Mouse (Mus musculus) liver, postnatal 0 days (tissue): Measurements from ENCODE around the gene Cfap58. TPM values are rescaled to one million over a fixed set of nuclear protein-coding genes. Genes with fewer than 3 reads are reported as not detected.

Source experiments
- ATAC-seq: fragments of 200-750 bp; cut with Nextera tagmentation; 2 replicates; pipeline ENCODE4 v1.8.0; 2017; ENCODE audit warnings: mild to moderate bottlenecking, moderate library complexity
- DNase-seq: peaks from one replicate; pipeline ENCODE4 v3.0.0-alpha.2; 2016
- H3K27ac ChIP-seq: fragments of 300-500 bp; sonication (generic); 2 replicates; pipeline ENCODE4 v1.5.1; 2014; ENCODE audit warnings: antibody characterized with exemption, moderate library complexity, mild to moderate bottlenecking, low read depth
- H3K27me3 ChIP-seq: fragments of 300-500 bp; sonication (generic); 2 replicates; pipeline ENCODE4 v1.6.1; 2014; ENCODE audit warnings: low read length, control low read depth, mixed read lengths; ENCODE audit not compliant: insufficient read depth
- H3K36me3 ChIP-seq: fragments of 300-500 bp; sonication (generic); replicated peaks from 2 replicates; pipeline ENCODE4 v1.6.1; 2014; ENCODE audit warnings: mild to moderate bottlenecking, control low read depth, low read length, moderate library complexity, mixed read lengths; ENCODE audit not compliant: insufficient read depth
- H3K4me1 ChIP-seq: fragments of 300-500 bp; sonication (generic); 2 replicates; pipeline ENCODE4 v1.6.1; 2014; ENCODE audit warnings: antibody characterized with exemption, mild to moderate bottlenecking, control low read depth; ENCODE audit not compliant: insufficient read depth
- H3K4me2 ChIP-seq: fragments of 300-500 bp; sonication (generic); 2 replicates; pipeline ENCODE4 v1.6.1; 2014; ENCODE audit warnings: low read depth, mild to moderate bottlenecking, low read length, moderate library complexity, mixed read lengths
- H3K4me3 ChIP-seq: fragments of 300-500 bp; sonication (generic); 2 replicates; pipeline ENCODE4 v1.5.1; 2014; ENCODE audit warnings: low read depth, low read length
- H3K9ac ChIP-seq: fragments of 300-500 bp; sonication (generic); replicated peaks from 2 replicates; pipeline ENCODE4 v1.6.1; 2014; ENCODE audit warnings: mild to moderate bottlenecking, moderate library complexity
- H3K9me3 ChIP-seq: fragments of 300-500 bp; sonication (generic); 2 replicates; pipeline ENCODE4 v1.6.1; 2016; ENCODE audit warnings: mild to moderate bottlenecking, control low read depth, low read length, mixed read lengths
- CTCF ChIP-seq: sonication (generic); IDR thresholded peaks from 2 replicates; pipeline ENCODE4 v1.5.1; 2016; ENCODE audit warnings: antibody characterized with exemption, low read depth
- EP300 ChIP-seq: IDR thresholded peaks from 2 replicates; pipeline ENCODE4 v1.6.1; 2016; ENCODE audit warnings: antibody characterized with exemption, low read depth, mild to moderate bottlenecking
- WGBS: fragments of 180-500 bp; shearing (Covaris S2); extraction: QIAGEN DNeasy Blood & Tissue Kit; methylation state at CpG from one replicate; pipeline ENCODE4 v1.1.7; 2014; ENCODE audit not compliant: insufficient replicate concordance; 5-methylcytosine and 5-hydroxymethylcytosine counted together
- polyA plus RNA-seq: library from polyadenylated mRNA; unstranded; fragments of >200 nt; fragmentation: Nextera tagmentation; extraction: Ambion mirVana; gene quantifications from 2 replicates; pipeline ENCODE4 v1.2.1, GENCODE M21; 2015

Gene Cfap58
- polyA plus RNA-seq, 1 experiment from 2014 or later, result not detected

DNA sequence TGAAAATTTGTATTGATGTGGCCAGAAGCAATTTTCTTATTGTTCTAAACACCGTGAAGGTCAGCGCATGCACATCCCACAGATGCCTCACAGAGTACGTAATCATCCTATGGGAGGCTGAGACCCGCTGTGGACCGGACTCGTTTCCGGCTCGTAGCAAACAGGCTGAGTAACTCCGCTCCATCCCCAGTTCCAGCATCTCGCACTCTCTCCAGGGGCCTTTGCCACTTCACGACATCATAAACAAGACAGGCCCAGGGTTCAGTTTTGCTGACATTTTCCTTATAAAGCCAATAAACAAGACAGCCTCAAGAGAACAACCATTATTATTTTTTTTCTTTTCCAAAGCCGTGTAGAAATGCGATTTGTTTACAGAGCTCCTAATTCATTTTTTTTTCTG is 82.6 kb downstream of the Cfap58 start:
- no peak for TF ChIP-seq EP300
- no peak for TF ChIP-seq CTCF
- Histone ChIP-seq H3K27me3 (no peaks in the 10 kb centered on the region), H3K27ac (no peak overlapping the region), H3K9me3 (no peaks in the 10 kb centered on the region), H3K4me3 (no peak overlapping the region), H3K4me1 (no peaks in the 10 kb centered on the region), H3K9ac (no peak overlapping the region), H3K36me3 (no peaks in the 10 kb centered on the region), H3K4me2 (no peak overlapping the region)
- 71% methylated on average over 13 of the region's 13 CpGs for WGBS
- ATAC-seq, result no peak
- no peak for DNase-seq

- H3K36me3 ChIP-seq, result no peaks in the 10 kb centered on the region
- no peak overlapping the region for H3K4me3 ChIP-seq
- H3K4me2 ChIP-seq, result no peak overlapping the region
- ATAC-seq, result no peak
- H3K9ac ChIP-seq, result no peak overlapping the region
- no peak for DNase-seq
- no peaks in the 10 kb centered on the region for H3K4me1 ChIP-seq
- TF ChIP-seq EP300 (no peak), CTCF (no peak)
- no peak overlapping the region for H3K27ac ChIP-seq
- 77% methylated on average over 15 of the region's 15 CpGs for WGBS
- no peaks in the 10 kb centered on the region for H3K9me3 ChIP-seq
- no peaks in the 10 kb centered on the region for H3K27me3 ChIP-seq
Measured at GRCm38 (mm10) chr19:48021435-48021834, 84.0 kb downstream of the Cfap58 start.

DNA sequence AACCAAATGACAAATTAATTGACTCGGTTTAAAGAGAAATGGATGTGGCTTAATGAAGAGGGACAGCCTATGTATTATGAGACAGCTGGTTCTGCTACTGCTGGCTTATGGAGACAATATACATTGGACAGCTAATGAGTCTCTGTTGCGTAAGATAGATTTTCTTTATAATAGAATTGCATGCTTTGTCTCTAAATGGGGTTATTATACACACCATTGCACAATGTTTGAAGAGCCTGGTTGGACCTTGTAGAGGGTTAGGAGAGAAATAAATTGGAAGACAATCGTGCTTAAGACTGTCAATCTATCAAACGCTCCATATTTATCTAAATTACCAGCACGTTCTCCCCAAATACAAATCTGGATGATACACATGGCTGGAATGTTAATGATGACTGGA is 85.3 kb downstream of the Cfap58 start:
- no peak overlapping the region for H3K4me2 ChIP-seq
- no peak overlapping the region for H3K4me3 ChIP-seq
- H3K4me1 ChIP-seq, result peaks cover 3% of the 10 kb centered on the region; the same call in 1 of the 2 replicates
- H3K27me3 ChIP-seq, result no peaks in the 10 kb centered on the region
- H3K9ac ChIP-seq, result no peak overlapping the region
- no peak overlapping the region for H3K27ac ChIP-seq
- TF ChIP-seq CTCF (no peak), EP300 (no peak)
- WGBS, result 82% methylated on average over 5 of the region's 5 CpGs
- DNase-seq, result no peak
- ATAC-seq, result no peak
- H3K36me3 ChIP-seq, result no peaks in the 10 kb centered on the region
- no peaks in the 10 kb centered on the region for H3K9me3 ChIP-seq

GRCm38 (mm10) chr19:48023726-48024125 is 86.3 kb downstream of the Cfap58 start:
- no peak for TF ChIP-seq EP300
- TF ChIP-seq CTCF, result no peak
- Histone ChIP-seq H3K36me3 (no peaks in the 10 kb centered on the region), H3K4me2 (no peak overlapping the region), H3K27me3 (no peaks in the 10 kb centered on the region), H3K4me1 (peaks cover 3% of the 10 kb centered on the region; the same call in 1 of the 2 replicates), H3K4me3 (no peak overlapping the region), H3K27ac (no peak overlapping the region), H3K9me3 (no peaks in the 10 kb centered on the region), H3K9ac (no peak overlapping the region)
- WGBS, result 49% methylated on average over 10 of the region's 10 CpGs
- ATAC-seq (no peak), DNase-seq (no peak)

GRCm38 (mm10) chr19:48025366-48025765 is 87.9 kb downstream of the Cfap58 start:
- no peak overlapping the region for H3K4me2 ChIP-seq

DNA sequence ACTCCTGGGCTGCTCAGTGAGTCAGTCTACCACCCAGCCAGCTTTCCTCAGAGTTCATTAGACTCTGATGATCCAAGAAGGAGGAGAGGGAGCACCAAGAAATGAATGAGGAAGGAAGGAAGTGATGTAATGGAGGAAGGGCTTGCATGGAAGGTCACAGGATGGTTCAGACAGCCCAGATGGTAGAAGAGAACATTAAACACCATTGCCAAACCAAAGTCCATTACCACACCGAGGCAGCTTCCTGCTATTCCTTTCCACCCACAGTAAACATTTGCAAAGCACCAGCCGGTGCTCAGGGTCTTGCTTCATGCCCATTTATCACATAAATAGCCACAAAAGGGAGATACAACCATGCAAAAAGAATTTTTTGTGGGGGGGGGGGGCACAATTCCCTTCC is 89.4 kb downstream of the Cfap58 start:
- ATAC-seq, result no peak
- H3K9me3 ChIP-seq, result no peaks in the 10 kb centered on the region
- no peaks in the 10 kb centered on the region for H3K27me3 ChIP-seq
- H3K27ac ChIP-seq, result no peak overlapping the region
- 13% methylated on average over 2 of the region's 2 CpGs for WGBS
- TF ChIP-seq CTCF, result no peak
- TF ChIP-seq EP300, result no peak
- H3K4me1 ChIP-seq, result peaks cover 3% of the 10 kb centered on the region; the same call in 1 of the 2 replicates
- no peak overlapping the region for H3K4me2 ChIP-seq
- H3K4me3 ChIP-seq, result no peak overlapping the region
- no peaks in the 10 kb centered on the region for H3K36me3 ChIP-seq
- DNase-seq, result no peak
- H3K9ac ChIP-seq, result no peak overlapping the region

More at GRCm38 (mm10) chr19:48025366-48025765, 87.9 kb downstream of the Cfap58 start:
- no peaks in the 10 kb centered on the region for H3K36me3 ChIP-seq
- TF ChIP-seq CTCF (no peak), EP300 (no peak)
- H3K27ac ChIP-seq, result no peak overlapping the region
- no peak overlapping the region for H3K9ac ChIP-seq
- no peaks in the 10 kb centered on the region for H3K27me3 ChIP-seq
- H3K9me3 ChIP-seq, result no peaks in the 10 kb centered on the region
- ATAC-seq (no peak), DNase-seq (no peak)
- H3K4me3 ChIP-seq, result no peak overlapping the region
- peaks cover 3% of the 10 kb centered on the region; the same call in 1 of the 2 replicates for H3K4me1 ChIP-seq
- WGBS, result 80% methylated on average over 8 of the region's 8 CpGs

DNA sequence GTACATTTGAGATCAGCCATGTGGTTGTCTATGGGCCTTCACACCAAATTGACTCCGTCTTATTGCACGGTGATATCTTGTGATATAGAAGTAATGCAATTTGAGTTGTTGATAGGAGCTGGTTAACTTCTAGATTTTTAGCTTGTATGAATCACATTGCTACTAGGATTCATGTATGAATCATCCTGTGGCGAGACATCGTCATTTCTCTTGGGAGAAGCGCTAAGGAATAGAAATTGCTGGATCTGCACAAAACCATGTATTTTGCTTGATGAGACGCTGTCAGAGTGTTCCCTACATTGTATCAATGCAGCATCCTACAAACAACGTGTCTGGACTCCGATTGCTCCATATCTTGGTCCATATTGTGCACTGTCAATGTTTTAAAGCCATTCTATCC is 102.1 kb downstream of the Cfap58 start:
- no peaks in the 10 kb centered on the region for H3K36me3 ChIP-seq
- H3K4me2 ChIP-seq, result no peak overlapping the region
- TF ChIP-seq EP300 (no peak), CTCF (no peak)
- H3K4me3 ChIP-seq, result no peak overlapping the region
- ATAC-seq (no peak), DNase-seq (no peak)
- H3K27ac ChIP-seq, result no peak overlapping the region
- H3K4me1 ChIP-seq, result no peaks in the 10 kb centered on the region
- 77% methylated on average over 8 of the region's 8 CpGs for WGBS
- H3K9ac ChIP-seq, result no peak overlapping the region
- no peaks in the 10 kb centered on the region for H3K27me3 ChIP-seq
- H3K9me3 ChIP-seq, result no peaks in the 10 kb centered on the region
